Mouse (Mus musculus): ENCODE results near the gene En1.

En1 gene

DNA sequence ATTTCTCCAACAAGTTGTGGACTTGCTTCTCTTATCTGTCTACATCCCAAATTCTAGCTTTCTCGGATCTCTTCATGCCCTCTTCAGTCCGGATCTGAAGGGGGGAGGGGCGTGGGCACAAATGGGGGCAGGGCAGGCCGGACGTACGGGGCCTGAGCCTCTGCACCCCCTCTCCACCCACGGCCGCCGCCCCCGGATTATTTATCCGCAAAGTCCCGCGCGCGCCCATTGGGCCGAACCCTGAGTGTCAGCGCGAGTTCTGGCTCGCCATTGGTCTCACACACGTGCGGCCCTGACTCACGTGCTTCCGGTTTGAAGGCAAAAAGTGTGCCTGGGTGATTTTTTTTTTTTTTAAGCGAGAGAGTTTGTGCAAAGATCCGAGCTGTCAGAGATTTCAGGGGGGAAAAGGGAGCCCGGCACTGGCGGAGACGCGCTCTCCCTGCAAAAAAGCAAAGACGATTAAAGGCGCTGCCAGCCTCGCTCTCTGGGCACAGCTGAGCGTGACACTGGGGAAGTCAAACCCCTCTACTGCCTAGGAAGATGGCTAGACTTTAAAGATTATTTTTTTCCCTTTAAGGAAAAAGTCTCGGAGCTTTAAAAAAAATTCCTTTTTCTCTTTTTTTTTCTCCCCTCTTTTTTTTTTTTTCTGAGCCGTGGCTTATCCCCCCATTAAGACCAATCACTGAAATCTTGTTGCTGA, at the start of gene En1:
Gene En1 (plus strand): TSS at position 388 of the 700 bp plus-strand sequence.
- DNase-seq (ENCODE audit: low spot score): no peak

DNA sequence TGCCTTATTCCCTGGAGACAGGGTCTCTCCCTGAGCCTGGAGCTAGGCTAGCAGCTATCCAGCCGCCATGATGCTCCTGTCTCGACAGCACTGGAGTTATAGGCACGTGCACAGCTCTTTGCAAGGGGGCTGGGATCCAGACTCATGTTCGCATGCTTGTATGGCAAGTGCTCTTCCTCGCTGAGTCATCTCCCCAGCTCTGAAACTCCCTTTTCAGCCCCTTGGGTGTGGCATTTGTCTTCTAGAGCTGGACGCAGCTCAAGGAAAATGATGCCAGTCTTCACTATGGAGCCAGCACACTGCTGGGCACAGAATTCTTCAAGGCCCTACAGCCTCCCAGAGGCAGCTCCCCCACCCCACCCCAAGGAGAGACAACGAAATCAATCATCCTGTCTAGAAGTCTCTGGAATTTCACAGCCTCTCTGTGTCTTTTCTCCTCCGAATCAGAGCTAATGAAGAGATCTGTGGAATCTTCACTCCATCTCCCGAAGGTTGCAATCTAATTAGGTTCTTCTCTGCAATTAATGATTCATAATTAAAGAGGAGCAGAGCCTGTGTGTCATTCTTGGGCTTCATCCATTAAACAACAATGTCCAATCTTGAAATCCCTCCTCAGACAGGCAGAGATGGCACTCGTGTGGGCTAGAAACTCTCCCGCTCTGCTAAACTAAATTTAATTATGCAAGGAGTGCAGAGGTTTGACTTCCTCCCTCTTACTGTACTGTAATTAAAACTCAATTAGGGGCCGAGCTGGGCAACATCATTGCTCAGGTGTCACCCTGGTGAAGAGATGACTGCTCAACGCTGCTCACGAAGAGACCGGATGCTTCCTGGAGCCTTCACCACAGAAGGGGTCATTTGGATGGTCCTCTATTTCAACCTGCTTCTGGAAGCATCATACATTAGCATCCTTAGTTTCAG, 45.0 kb upstream of the En1 start:
- DNase-seq (ENCODE audit: low spot score): no peak

DNA sequence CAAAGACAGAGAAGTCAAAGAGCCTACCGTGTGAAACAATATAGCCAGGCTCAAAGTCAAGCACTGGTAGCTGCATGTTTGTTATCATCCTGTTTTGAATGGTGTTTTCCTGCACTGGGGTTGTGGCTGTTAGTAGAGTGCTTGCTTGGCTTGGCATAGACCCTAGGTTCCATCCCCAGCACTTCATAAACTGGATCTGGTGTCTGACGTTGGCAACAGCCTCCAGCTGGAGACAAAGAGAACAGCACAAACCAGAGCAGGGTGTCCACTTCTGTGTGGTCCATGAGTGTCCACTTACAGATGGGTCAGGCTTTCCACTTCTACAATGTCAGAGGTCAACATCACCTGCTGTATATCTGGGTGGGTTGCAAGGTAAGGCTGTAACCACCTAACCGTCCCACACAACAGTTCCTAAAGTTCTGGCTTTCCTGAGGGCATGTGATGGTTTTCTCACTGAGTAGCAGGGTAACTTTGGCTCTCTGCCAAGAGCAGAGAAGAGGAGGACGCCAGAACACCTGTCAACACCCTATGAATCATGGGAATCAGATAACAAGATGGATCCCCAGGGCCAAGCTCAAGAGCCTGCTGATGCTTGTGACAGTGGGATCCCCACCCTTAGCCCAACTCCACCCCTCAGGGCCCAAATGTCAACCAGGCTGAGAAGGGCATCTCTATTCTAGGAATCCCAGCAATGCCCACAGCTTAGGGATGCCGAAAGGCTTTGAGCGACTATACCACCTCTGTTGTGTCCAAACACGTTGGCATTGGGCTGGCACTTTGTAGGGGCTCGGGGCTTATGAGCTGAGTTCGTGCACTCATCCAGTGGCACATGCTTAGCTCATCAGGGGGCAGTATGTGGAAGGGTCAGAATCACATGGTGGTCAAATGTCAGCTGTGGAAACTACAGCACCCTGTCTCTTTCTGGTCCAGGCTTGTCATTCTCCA, 43.6 kb upstream of the En1 start:
- DNase-seq (ENCODE audit: low spot score): no peak

DNA sequence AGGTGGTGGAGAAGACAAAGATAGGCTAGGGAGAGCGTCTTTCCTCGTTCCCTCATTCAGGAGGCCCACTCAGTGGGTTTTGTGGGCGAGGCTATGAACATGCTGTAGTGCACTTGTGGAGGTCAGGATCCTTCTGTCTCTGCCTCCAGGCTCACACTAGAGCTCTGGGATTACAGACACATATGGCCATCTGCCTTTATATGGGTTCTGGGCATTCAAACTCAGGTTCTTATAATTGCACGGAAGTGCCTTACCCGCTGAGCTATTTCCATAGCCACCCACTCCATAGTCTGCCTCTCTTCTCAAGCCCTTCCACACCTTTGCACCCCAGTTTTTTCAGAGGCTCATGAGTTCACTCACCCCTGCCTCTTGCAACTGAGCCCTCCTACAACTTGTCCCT, 42.3 kb upstream of the En1 start:
- DNase-seq (ENCODE audit: low spot score): no peak

DNA sequence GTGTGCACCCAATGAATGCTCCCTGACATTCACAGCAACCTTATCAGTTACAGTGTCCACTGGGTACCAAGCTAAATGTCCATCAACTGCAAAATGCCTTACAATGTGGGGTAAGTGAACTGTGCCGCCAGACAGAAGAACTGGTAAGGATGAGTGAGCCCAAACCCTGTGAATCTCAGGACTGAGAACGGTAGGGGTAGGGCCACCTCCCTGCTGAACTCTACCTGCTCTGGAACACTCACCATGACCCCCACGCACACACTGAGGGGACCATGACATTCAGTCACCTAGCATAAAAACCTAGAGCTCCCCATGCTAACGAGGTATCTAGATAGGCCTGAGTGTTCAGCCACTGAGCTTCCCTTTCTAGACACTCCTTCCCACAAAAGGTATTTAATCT, 20.9 kb upstream of the En1 start:
- no peak for DNase-seq (ENCODE audit: low spot score)

DNA sequence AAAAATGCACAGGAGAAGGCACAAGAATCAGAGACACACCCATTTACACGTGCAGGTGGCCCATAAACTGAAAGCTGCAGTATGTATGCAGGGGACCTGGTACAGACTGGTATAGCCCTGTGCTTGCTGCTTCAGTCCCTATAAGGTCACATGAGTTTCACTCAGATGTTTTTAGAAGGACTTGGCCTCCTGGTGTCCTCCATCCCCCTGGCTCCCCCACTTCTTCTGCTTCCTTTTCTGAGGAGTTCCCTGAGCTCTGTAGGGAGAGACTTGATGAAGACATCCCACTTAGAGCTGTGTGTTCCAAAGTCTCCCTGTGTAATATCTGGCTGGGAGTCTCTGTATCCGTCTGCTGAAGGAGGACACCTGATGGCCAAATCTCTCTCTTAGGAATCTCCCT, 16.7 kb upstream of the En1 start:
- no peak for DNase-seq (ENCODE audit: low spot score)

DNA sequence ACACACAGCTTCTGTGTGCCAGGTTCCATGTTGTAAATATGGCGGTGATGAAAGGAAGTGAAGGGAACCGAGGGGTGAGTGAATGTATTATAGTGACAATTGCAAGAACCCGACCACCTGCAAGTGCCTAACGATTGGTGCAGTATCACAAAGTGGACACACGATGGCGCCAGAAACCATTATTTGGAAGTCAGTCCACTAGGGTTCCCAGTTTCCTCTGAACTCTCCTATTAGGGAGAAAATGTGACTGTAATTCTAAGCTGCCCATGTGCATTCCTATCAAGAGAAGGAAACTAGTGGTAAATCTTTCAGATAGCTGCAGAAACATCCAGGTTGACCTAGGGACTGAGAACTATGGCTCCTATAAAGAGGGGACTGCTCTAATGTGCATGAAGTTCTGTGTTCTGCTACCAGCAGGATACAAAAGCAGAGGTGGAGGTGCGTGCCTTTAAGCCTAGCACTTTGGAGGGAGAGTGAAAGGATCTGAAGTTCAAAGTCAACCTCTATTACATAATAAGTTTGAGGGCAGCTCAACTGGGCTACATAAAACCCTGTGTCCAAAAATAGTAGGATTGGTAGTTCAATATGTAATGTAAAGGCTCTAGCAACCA, 15.6 kb upstream of the En1 start:
- no peak for DNase-seq (ENCODE audit: low spot score)

DNA sequence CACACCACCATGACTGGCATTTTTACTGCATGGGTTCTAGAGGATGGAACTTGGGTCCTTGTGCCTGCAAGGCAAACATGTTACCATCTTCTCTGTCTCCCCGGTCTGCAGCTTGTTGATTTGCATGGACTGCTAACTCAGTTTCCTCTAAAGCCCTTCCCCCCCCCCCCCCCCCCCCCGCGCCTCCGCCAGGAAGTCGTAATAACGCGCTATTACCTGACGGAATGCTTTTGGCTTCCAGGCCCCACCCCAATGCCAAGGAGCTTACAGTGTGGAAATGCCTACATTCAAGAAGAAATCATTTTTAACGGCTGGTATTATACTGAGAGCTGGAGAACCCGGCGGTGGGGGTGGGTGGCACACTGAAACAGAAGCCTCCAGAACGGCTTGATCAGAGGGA, 14.8 kb upstream of the En1 start:
- no peak for DNase-seq (ENCODE audit: low spot score)

DNA sequence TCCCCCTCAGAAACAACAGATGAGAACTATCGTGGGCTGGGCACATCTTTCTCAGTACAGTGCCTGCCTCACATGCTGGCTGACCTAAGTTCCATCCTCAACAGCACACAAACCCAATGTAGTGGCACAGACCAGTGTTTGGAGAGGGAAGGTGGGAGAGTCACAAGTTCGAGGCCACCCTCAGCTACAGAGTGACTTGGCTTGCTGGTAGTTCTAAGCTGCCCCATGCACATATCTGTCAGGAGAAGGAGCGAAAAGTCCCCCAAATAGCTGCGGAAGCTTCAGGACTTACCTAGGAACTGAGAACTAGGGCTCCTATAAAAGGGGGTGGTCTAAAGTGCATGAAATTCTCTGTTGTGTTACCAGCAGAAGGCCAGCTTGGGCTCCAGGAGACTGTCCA, 14.3 kb upstream of the En1 start:
- DNase-seq (ENCODE audit: low spot score): no peak

DNA sequence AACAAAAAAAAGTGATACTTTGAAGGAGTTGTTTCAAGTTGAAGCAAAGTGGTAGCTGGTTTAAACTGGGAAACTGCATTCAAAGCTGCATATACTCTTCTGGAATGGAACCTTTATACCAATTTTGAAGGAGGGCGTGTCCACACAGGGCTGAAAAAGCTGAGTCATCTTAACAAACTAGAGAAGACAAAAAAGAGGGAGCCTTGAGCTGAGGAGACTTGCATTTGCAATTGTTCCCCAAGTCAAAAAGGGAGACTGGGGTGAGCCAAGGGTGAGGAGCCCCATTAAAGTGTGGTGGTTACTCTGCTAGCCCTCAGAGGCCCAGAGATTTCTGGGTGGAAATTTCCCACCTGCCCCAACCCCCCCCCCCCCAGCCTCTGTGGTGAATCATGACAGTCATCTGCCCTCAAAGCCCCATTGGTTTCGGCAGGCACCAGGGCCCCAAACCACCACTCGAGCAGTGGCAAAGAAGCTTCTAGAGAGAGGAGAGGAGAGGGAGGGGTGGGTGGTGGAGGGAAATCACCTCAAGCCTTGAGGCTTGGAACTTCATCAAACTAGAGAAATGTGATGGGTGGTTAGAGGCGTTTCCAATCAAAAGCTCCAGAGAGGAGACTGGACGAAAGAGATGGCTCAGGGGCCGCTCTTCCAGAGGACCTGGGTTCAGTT, 13.7 kb upstream of the En1 start:
- no peak for DNase-seq (ENCODE audit: low spot score)

DNA sequence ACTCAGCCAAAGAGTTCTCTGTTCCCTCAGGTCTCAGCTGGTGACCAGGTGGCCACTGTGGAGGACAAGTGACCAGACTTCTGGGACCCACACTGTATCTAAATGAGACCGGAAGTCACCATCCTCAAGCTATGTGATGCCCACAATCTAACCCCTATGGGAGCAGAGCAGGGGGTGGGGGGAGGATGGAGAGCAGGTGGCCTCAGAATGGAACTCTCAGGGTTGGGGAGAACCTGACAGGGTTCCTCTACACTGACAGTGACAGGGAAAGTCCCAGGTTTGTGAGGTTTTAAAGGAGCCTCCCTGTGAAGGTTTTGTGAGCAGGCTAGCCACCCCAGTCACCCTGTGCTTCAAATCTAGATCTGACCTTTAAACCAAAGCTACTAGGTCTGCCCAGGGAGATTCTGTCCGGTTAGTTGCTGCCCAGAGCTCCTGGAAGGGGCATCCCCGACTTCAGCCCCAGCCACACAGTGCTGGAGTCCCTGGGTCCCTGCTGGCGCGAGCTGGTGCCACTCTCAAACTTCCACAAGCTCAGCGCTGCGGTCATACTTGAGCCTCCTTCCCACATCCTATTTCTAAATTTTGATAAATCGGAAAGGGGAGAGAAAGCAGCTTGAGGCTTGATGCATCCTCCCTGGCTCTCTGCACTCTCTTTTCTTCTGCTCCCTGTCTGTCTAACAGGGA, 8.8 kb upstream of the En1 start:
- no peak for DNase-seq (ENCODE audit: low spot score)

DNA sequence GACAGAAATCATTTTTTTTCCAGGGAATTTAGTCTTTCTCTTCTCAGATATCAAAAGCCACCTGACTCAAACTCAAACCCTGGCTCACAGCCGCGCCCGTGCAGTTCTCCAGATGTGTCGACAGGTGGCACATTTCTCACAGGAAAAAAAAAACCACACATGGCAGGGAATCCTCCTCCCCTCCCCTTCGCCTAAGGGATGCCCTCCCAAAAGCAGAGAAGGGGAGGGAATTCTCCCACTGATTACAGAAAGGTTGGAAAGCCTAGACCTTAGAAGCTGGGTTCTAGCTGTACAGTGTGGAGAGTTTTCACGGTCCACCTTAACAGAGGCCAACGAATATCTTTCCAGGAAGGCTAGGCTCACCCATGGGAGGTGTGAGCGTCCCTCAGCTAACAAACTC, 7.6 kb upstream of the En1 start:
- DNase-seq (ENCODE audit: low spot score): no peak

DNA sequence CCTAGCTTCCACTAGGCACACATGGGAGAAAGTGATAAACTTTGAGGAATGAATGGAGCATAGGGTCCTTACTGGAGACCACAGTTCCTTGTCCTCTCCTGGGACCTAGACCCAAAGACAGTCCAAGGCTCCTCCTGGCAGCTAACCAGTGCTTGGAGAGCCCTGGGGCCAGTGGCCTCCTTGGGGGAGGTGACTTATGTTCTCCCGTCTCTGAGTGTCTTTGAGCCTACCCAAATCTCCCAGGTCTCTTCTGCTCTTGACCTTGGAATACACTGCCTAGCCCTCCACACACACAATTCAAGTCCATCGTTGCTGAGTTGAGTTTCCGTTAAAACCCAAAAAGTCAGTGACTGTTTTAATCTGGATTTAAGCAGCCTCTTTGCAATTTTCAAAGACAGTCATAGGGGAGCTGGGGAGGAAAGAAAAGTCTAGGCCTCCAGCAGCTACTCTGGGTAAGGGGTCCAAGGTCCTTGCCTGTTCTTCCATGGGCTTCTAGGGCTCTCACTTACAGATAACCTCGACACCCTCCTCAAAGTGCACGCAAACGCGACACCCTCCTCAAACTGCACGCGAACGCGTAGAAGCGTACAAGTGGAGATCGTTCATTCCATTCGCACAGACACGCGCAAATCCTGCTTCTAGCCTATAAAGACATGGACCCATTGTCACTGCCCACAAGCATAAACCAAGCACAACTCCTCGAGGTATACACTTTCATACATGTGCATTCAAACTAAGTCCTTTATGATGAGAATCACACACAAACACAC, 6.6 kb upstream of the En1 start:
- DNase-seq (ENCODE audit: low spot score): no peak

DNA sequence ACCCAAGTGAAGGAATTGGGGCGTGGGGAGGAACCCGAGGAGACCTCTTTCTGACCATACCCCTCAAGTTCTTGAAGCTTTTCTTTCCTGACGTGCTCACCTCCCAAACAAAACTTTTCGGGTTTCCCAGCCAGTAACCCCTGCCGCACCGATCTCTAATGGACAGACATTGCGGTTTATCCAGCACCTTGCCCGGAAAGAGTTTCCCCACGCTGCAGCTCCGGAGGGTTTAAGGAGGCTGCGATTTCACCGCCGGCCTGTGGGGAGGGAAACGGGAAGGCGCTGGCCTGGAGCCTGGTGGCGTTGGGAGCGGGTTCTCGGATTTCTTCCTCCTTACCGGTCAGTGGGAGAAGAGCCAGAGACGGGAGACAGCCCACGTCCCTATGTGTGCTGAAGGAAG, 5.9 kb upstream of the En1 start:
- no peak for DNase-seq (ENCODE audit: low spot score)

DNA sequence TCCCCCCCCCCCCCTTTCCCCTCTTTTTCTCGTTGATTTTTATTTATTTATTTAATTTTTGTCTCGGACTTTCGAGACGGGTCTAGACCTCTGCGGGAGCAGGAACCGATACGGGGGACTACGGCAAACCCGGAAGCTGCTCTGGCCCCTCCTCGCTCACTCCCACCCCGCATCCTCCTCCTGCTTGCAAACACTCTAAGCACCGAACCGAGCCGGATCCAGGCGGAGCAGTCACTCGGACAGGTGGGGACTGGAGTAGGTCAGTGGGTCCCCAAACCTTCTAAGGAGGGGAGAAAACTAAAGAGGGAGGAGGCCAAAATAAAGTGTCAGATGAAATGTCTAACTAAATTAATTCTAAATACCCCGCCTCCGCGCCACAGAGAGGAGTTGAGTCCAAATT, 5.4 kb upstream of the En1 start:
- DNase-seq (ENCODE audit: low spot score): no peak

DNA sequence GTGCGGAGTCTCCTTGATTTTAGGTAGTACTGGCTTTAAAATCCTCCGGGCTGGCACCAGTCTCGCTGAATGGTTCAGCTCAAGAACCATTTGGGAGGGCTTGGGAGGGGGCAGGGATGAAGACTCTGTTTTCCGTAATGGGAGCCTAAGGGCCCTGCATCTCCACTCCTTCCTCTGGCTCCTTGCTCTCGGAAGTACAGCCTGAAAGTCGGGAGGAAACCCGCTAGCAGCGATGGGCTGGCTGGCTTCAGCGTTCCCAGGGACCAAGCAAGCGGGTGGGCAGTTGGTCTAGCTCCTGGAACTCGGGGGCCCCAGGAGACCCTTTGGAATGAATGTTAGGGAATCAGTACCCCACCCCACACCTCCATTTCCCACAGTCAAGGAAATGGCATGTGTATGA, 4.9 kb upstream of the En1 start:
- DNase-seq (ENCODE audit: low spot score): no peak

DNA sequence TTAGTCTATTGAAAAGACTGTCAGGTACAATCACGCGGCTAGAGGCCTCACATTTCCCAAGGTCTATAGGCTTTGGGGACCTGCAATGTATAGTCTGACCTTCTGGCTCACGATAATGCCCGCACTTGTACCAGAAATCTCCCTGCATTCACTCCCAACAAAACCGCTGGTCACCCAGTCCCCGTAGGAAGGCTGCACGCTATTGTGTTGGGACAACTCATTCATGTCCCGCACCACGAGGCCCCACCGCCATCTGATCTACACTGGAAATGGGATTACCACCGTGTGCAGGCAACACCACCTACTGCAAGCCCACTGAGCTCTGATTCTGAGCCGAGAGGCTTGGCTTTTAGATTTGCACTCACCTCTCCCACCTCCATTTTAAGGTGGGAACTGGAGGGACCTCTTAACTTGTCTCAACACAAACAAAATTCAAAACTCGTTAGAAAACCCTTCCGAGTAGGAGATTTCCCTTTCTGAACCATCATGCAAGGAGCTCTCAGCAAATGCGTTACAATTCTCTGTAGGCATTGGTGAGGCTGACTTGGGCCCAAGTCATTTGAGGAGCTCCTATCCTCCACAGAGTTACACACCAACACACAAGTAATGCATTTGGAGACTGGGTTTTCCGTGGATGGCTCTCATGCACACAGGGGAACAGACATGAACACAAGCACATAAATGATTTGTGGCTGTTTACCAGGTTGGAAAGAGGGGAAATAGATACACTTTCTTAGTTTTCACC, 3.9 kb upstream of the En1 start:
- no peak for DNase-seq (ENCODE audit: low spot score)

DNA sequence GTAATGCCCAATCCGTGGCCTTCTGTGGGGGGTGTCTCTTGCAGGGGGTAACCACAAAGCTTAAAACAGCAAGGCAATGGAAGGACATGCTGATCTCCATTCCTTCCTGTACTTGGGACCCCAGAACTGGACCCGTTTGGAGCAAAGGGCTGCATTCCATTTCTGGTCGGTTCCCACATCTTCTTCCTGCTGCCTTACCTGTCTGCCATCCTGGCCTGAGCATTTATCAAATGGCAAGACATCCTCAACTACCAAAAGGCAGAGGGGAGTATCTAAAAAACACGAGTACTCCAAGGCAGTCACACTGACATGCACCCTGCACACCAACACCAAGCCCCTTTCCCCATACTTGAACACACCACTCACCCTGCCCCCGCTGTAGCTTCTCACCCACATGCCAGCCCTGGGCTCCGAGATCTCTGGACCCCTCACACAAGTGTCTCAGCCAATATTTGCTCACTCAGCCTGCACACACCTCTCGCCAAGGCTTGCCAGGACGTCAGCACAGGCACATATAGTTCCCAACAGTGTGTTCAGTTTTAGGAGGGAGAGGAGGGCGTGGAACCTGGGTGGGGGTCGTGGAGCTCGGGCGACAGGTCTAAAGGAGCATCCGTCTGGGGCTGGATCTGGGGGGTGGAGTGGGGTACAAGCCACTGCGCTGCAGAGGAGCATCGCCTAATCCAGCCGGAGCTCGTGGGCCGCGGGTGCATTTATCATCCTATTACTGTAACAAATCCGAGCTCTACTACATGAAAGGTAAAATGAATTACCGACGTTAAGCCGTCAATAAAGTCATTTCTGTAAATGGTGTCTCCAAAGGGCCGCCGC, 2.7 kb upstream of the En1 start:
- DNase-seq (ENCODE audit: low spot score): no peak

DNA sequence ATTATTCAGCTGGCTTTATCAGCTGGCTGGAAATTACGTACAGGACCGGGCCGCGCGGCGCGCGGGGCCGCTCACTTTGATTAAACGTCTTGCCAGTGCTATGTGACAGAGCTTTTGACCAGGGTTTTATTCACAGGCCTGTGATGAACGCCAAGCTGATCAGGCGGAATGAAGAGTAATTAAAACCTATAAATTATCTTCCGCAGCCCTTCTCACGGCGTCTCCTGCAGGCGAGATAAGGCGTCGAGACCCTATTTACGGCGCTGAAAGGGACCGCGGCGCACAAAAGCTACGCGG, 2.1 kb upstream of the En1 start:
- DNase-seq (ENCODE audit: low spot score): no peak
